Comparison of ENCODE assay signal across 8 mouse cellular contexts in genomic region chr8:125128305-125128704, GRCm38 (mm10).
DNase-seq lines count a peak whose midpoint lies in the region; ATAC-seq lines count a peak whose summit lies in the region.

No protein-coding gene starts in this region.

- DNase-seq in cerebellum, adult 8-10 months: peak; percentile 15
- DNase-seq in layer of hippocampus, postnatal 10 days (ENCODE audit: low spot score in 2 of 2): peak; percentile 50 to 61
- DNase-seq in layer of hippocampus, adult 9-10 months (ENCODE audit: low spot score): no peak
- DNase-seq in R1 (ENCODE audit: low read depth, low spot score): peak; percentile 32
- peak; percentile 67 for DNase-seq in forelimb bud, embryonic 11.5 days (ENCODE audit: low read depth, low spot score)
- peak; percentile 38 to 63 for DNase-seq in lung, postnatal 4 days
- DNase-seq in urinary bladder, postnatal 4 days (ENCODE audit: low spot score in 2 of 2): no peak

- no peak for ATAC-seq in cerebellum, adult (ENCODE audit: insufficient number of reproducible peaks, low FRiP score, low TSS enrichment)

Comparison
In these comparisons a context has a peak if more than half of its experiments do, and no peak if none do; other contexts are left out.
1. DNase-seq: peak in cerebellum, adult 8-10 months (single experiment), layer of hippocampus, postnatal 10 days (2 of 2), R1 (single experiment), forelimb bud, embryonic 11.5 days (single experiment) and lung, postnatal 4 days (2 of 2); none in layer of hippocampus, adult 9-10 months (single experiment) and urinary bladder, postnatal 4 days (0 of 2).